Mouse (Mus musculus): ENCODE measurements around the gene A630076J17Rik.

Gene A630076J17Rik

DNA sequence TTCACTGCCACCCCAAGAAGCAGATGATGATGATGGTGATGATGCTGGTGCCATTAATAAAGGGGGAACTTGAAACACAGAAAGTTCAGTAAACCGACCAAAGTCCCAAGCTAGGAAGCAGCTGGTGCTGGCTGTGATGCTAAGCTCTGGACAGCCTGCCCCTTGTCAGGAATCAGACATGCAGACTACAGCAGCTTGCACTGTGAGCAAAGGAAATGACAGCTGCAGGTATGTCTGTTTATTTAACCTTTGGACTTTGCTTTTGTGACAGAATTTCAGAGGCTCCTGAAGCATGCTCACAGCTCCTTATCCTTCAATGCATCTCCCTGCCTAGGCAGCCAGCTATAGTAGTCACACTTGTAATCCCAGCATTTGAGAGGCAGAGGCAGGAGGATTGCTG, at the start of gene A630076J17Rik:
TSS of gene A630076J17Rik (plus strand) at position 88 of the 400 bp plus-strand sequence.
- DNase-seq (ENCODE audit: low spot score in 2 of 2), result no peak

GRCm38 (mm10) chr3:107180860-107181259, 49.6 kb upstream of the A630076J17Rik start:
- no peak for DNase-seq (ENCODE audit: low spot score in 2 of 2)

- DNase-seq (ENCODE audit: low spot score in 2 of 2), result no peak
Measured at GRCm38 (mm10) chr3:107182756-107183155, 47.7 kb upstream of the A630076J17Rik start, which contains the start of gene Kcna10. Gene Kcna10 (plus strand): TSS chr3:107183056.

GRCm38 (mm10) chr3:107183178-107183577, 47.2 kb upstream of the A630076J17Rik start:
- DNase-seq (ENCODE audit: low spot score in 2 of 2), result no peak

GRCm38 (mm10) chr3:107185597-107185996, 44.8 kb upstream of the A630076J17Rik start:
- DNase-seq (ENCODE audit: low spot score in 2 of 2), result no peak

DNA sequence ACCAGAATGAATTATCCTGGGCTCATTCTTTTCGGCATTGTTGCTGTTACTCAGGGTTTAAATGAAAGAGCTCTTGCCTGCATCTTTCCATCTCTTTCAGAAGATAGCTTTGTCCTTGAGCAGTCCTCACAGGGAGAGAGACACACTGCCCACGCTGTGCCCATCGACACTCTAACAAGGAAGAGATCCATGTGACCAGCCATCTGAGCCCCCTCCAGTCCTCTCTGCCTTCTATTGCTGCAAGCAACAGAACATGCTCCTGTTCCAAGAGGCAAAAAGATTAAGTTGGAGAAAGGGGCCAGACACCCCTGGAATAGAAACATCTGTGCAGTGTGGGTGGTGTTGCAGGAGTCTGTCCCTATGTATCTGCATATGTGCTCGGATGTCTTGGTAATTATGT, 43.4 kb upstream of the A630076J17Rik start:
- no peak for DNase-seq (ENCODE audit: low spot score in 2 of 2)

DNA sequence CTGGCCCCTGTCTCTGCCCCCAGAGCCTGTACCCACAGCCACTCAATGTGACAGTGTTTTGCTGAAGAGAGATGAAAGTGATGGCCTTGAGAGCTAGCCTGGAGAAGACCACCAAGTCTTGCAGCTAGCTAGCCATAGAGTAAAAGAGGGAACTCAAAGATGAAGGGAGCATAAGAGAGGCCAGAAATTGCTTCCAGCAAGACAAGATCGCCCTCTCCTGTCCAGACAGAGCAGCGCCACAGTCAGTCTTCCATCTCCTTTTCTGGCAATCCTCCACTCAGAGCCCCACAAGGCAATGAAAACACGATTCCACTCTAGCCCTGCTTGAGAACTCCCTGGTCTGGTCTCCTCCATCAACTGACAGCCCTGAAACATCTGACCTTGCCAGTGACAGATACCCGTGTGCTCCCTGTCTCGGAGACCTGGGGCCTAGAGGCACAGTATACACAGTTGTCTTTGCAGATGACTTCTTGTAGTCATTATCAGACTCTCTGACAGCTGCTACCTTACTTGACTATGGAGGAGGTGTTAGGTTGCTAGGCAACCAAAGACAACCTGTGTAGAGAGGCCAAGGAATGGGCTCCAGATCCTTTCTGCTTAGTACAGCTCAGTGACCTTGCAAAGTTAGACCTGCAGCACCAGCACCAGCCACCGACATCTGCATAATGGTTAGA, 42.1 kb upstream of the A630076J17Rik start:
- peak; percentile 79 to 84 for DNase-seq (ENCODE audit: low spot score in 2 of 2)

DNA sequence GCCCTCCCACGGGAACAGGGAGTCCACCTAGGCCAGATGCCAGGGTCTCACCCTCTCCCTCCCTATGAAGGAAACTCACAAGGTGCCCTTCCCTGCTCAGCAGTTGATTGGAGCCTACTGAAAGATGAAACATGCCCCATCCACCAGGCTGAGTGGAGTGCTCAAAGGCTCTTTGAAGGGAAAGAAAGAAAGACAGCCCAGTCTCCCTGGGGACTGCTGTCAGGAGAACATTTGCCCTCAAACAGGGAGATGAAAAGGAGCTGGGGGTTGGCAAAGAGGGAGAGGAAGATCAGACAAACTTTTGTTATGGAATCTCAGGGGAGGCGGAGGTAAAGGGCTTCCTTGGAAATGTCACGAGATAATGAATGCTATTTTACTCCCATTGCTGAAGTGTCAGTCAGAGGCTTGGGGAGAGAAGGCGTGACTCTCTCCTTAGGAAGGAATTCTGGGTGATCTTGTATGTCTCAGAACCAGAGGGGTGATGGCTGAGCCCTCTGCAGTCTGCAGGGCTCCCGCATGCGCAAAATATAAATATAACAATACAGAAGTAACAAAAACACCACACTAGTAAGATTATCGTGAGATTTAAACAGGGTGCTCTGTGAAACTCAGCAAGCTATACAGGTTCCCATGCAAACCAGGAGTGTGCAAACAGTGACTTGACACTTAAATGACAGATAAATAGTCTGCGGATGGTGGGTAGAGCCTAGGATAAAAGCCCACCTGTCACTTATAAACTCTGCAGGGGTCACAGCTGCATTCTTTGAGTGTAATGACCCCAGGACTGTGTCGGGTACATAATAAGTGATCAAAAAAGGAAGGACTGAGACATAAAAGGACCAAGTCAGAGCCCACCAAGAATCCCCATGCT, 28.9 kb upstream of the A630076J17Rik start:
- no peak for DNase-seq (ENCODE audit: low spot score in 2 of 2)

DNA sequence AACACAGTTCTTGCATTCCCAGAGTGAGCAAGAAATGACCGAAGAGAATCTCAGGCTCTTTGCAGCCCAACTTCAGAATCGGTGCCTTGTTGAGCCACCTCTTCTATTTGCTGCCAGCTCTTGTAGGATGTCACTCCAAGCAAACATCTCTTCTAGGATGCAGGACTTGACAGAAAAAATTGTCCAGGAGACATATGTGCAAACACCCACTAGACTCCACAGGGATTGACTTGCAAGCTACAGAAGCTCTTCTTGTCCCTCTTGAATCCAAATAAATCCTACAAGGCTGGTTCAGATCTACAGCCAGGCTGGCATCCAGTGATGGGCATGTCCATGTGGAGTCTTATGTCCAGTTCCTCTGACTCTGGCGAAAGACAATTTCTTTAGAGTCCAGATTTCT, 26.0 kb upstream of the A630076J17Rik start:
- no peak for DNase-seq (ENCODE audit: low spot score in 2 of 2)

- no peak for DNase-seq (ENCODE audit: low spot score in 2 of 2)
Measured at GRCm38 (mm10) chr3:107205170-107205569, 25.2 kb upstream of the A630076J17Rik start.

DNA sequence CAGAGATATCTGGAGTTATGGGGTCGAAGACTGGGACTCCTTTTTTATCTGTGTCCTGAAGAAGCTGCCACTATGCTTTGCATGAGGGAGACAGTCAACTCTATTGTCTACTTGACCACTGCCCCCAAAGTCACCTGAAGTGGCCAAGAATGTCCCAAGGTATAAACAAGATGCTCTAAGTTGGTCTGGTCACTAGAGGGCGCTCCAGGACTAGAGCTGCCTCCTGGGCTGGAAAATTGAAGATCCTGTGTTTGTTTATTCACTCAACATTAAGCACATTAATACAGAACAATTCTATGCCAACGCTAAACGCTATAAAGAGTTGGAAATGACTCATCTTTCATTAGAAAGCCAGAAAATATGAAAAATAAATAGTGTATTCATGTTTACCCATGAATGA, 24.4 kb upstream of the A630076J17Rik start:
- peak; percentile 80 to 88 for DNase-seq (ENCODE audit: low spot score in 2 of 2)

- DNase-seq (ENCODE audit: low spot score in 2 of 2), result no peak
Measured at GRCm38 (mm10) chr3:107206490-107207150, 23.8 kb upstream of the A630076J17Rik start.

DNA sequence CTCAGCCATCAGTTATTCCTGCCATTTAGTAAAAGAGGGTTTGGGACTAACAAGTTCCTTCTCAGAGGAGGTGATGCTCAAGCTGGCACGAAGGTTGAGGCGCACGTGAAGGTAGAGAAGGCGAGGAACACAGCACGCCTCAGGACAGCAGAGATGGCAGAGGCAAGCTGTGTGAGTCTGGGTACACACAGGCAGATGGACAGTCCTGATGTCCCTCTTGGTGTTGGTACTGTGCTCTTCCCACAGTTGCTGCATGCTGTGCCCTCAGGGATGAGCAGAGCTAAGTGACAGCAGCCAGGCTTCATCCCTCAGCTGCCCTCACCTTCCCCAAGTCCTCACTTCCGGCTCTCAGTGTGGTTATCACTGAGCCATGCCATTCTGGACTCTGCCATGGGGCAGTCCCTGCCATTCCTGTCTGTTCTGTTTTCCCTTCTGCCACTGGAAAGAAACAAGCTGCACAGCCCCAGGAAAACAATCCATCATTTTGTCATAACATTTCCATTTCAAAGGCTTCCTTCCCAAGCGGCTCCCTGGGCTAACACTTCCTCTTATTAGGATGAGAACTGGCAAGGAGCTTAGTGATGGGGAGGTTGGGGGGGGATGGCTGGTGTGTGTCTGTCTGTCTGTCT, 22.7 kb upstream of the A630076J17Rik start:
- no peak for DNase-seq (ENCODE audit: low spot score in 2 of 2)

- no peak for DNase-seq (ENCODE audit: low spot score in 2 of 2)
Measured at GRCm38 (mm10) chr3:107214606-107215005, 15.8 kb upstream of the A630076J17Rik start.

DNA sequence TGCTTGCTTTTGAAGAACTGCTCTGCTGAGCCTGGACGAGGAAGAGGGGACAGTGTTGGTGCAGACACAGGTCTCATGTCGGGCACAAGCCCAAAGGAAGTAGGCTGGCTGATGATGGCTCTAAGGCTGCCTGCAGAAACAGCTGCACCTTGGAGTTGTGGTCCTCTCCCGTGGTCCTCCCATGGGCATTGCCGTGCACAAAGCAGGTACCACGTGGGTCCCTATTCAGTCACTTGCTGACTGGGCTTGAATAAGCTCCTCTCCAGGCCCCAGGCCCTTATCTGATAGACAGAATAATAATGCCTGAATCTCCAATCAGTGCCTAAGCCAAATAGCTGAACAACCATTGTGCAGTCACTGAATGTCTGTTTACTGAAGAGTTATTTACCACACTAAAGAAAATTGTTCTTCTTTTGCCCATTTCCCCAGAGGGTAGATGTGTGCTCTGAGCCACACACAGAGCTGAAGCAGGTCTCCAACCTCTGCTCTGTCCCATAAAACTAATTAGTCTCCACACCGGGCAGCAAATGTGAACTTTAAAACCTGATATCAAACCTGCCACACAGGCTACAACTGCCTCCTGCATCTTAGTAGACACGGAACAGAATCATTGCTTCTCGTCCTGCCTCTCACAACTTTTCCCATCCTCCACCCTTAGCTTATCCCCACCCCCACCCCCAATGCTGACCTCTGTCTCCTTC, 13.9 kb upstream of the A630076J17Rik start:
- DNase-seq (ENCODE audit: low spot score in 2 of 2), result no peak

DNA sequence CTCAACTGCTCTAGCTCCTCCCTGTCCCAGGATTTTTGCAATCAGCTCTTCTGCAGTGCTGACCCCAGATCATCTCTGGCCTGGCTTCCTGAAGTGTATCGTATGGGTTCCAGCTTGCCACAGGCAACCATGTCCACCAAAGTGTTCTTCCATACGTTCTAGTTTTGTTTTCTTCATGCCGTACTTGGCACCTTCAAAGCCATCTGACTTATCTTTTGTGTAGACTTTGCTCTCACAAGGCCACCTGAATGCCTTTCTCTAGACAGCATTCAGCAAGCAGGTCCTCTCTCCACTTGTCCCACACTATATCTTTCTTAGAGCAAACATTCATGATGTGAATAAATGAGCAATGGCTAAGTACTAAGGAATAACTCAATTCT, 13.3 kb upstream of the A630076J17Rik start:
- DNase-seq (ENCODE audit: low spot score in 2 of 2), result no peak

GRCm38 (mm10) chr3:107218572-107218971, 11.8 kb upstream of the A630076J17Rik start:
- DNase-seq (ENCODE audit: low spot score in 2 of 2), result peak; percentile 16 to 32

- no peak for DNase-seq (ENCODE audit: low spot score in 2 of 2)
Measured at GRCm38 (mm10) chr3:107221608-107222007, 8.8 kb upstream of the A630076J17Rik start, which contains the start of gene Cym. Gene Cym (minus strand): TSS chr3:107221732.

DNA sequence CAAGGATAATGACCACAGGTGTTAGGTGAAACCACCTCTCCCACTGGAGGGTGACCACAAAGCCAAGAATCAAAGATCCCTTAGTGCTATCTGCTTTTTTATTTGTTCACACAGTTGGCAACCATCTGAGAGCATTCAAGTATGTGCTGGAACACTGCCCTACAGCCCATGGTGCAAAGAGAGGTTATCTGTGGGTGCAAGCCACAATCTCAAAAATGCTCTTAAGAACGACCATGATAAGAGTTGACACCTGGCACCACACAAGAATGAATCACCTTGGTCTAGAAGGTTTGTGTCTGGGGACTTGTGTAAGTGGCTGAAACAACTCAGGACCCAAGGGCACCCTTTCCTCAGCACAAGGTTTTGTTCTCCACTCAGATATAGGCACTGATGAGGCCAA, 7.2 kb upstream of the A630076J17Rik start:
- no peak for DNase-seq (ENCODE audit: low spot score in 2 of 2)

GRCm38 (mm10) chr3:107225820-107226219, 4.6 kb upstream of the A630076J17Rik start:
- DNase-seq (ENCODE audit: low spot score in 2 of 2), result no peak

- DNase-seq (ENCODE audit: low spot score in 2 of 2), result no peak
Measured at GRCm38 (mm10) chr3:107229221-107229620, 1.2 kb upstream of the A630076J17Rik start.

Measured in right cerebral cortex, adult 2 months (tissue).